ENCODE assay signal across 8 mouse cellular contexts in genomic region chr15:98977759-98978408, GRCm38 (mm10). TPM values are rescaled to one million over a fixed set of nuclear protein-coding genes. Genes with fewer than 3 reads are reported as not detected.
DNase-seq lines count a peak whose midpoint lies in the region; ATAC-seq lines count a peak whose summit lies in the region.
"Had no signal": no experiment of that assay in that cellular context is flagged by ENCODE, and none has a peak within 500 bp of the region (broad histone marks: within the 10 kb centered on the region; RNA-seq: fewer than 3 reads in every experiment).

No protein-coding gene starts in this region.

- no peaks in the 10 kb centered on the region for H3K27me3 ChIP-seq in embryonic facial prominence, embryonic 15.5 days
- no peaks in the 10 kb centered on the region for H3K27me3 ChIP-seq in heart, embryonic 16.5 days (ENCODE audit: control insufficient read depth, insufficient read depth, low read length)
- H3K27me3 ChIP-seq in midbrain, embryonic 16.5 days (ENCODE audit: control insufficient read depth, insufficient read depth, low read depth, low read length), result no peaks in the 10 kb centered on the region

- no peak overlapping the region for H3K9ac ChIP-seq in embryonic facial prominence, embryonic 15.5 days
- peak overlapping the region; percentile 58 for H3K9ac ChIP-seq in heart, embryonic 16.5 days (ENCODE audit: low read length)
- peak overlapping the region; percentile 58 for H3K9ac ChIP-seq in midbrain, embryonic 16.5 days (ENCODE audit: low read depth, low read length)

- peak overlapping the region; percentile 10; the same call in 1 of the 2 replicates for H3K4me3 ChIP-seq in embryonic facial prominence, embryonic 15.5 days (replicated peaks)
- no peak overlapping the region for H3K4me3 ChIP-seq in heart, embryonic 16.5 days (ENCODE audit: low read length)
- H3K4me3 ChIP-seq in midbrain, embryonic 16.5 days (ENCODE audit: low read depth, low read length), result peak overlapping the region; percentile 11
- H3K4me3 ChIP-seq: megakaryocyte, embryonic 14.5 days had no signal

- no peaks in the 10 kb centered on the region for H3K9me3 ChIP-seq in embryonic facial prominence, embryonic 15.5 days (replicated peaks)
- no peaks in the 10 kb centered on the region for H3K9me3 ChIP-seq in heart, embryonic 16.5 days (replicated peaks; ENCODE audit: control insufficient read depth, low read length)
- no peaks in the 10 kb centered on the region for H3K9me3 ChIP-seq in midbrain, embryonic 16.5 days (replicated peaks; ENCODE audit: control insufficient read depth, low read length, poor library complexity, severe bottlenecking)
- H3K9me3 ChIP-seq: megakaryocyte, embryonic 14.5 days had no signal

- DNase-seq in urinary bladder, postnatal 14 days (ENCODE audit: low spot score), result peak; percentile 74
- DNase-seq in urinary bladder, adult 2 months (ENCODE audit: low spot score), result no peak
- peak; percentile 92 to 94 for DNase-seq in kidney, postnatal 25 days

- ATAC-seq in embryonic facial prominence, embryonic 15.5 days (ENCODE audit: insufficient number of reproducible peaks, low FRiP score, low TSS enrichment, low read depth), result peak; percentile 29; the same call in 1 of the 2 replicates
- ATAC-seq in heart, embryonic 16.5 days (replicated peaks; ENCODE audit: extremely low read depth, insufficient read depth, low FRiP score), result 0 out of 2 replicates have a peak, but pooled peaks have one; percentile 38
- ATAC-seq in midbrain, embryonic 16.5 days, result peak; percentile 68
- no peak for ATAC-seq in monocyte, adult 5-6 weeks (replicated peaks; ENCODE audit: insufficient number of reproducible peaks, low FRiP score, low TSS enrichment, poor library complexity, severe bottlenecking)

- peak overlapping the region; percentile 79 for H3K27ac ChIP-seq in embryonic facial prominence, embryonic 15.5 days (replicated peaks)
- H3K27ac ChIP-seq in heart, embryonic 16.5 days (ENCODE audit: low read length), result peak overlapping the region; percentile 81
- peak overlapping the region; percentile 91 for H3K27ac ChIP-seq in midbrain, embryonic 16.5 days (ENCODE audit: low read length)

- WGBS in embryonic facial prominence, embryonic 15.5 days, result 47% methylated on average over 14 of the region's 14 CpGs
- WGBS in heart, embryonic 16.5 days, result 57% methylated on average over 14 of the region's 14 CpGs
- 18% methylated on average over 14 of the region's 14 CpGs for WGBS in midbrain, embryonic 16.5 days

- peaks cover 26% of the 10 kb centered on the region for H3K4me1 ChIP-seq in embryonic facial prominence, embryonic 15.5 days
- peaks cover 16% of the 10 kb centered on the region for H3K4me1 ChIP-seq in heart, embryonic 16.5 days (ENCODE audit: control insufficient read depth, insufficient read depth, low read length)
- H3K4me1 ChIP-seq in midbrain, embryonic 16.5 days (ENCODE audit: control insufficient read depth, insufficient read depth, low read length), result peaks cover 54% of the 10 kb centered on the region

- peak overlapping the region; percentile 19; the same call in 1 of the 2 replicates for H3K4me2 ChIP-seq in embryonic facial prominence, embryonic 15.5 days (replicated peaks)
- H3K4me2 ChIP-seq in heart, embryonic 16.5 days (ENCODE audit: low read depth, low read length), result peak overlapping the region; percentile 37
- peak overlapping the region; percentile 53 for H3K4me2 ChIP-seq in midbrain, embryonic 16.5 days (ENCODE audit: low read length)

- no peaks in the 10 kb centered on the region for H3K36me3 ChIP-seq in embryonic facial prominence, embryonic 15.5 days
- no peaks in the 10 kb centered on the region for H3K36me3 ChIP-seq in heart, embryonic 16.5 days (ENCODE audit: control insufficient read depth, insufficient read depth)
- H3K36me3 ChIP-seq in midbrain, embryonic 16.5 days (ENCODE audit: control insufficient read depth, insufficient read depth, low read length), result no peaks in the 10 kb centered on the region

RNA-seq across cellular contexts. Expression of gene Tuba1a, which starts 24.4 kb away (rescaled TPM):
- 279 and 332 TPM in 2 replicates for polyA plus RNA-seq in urinary bladder, adult 2 months (2012; rRNA removed)
- polyA plus RNA-seq in embryonic facial prominence, embryonic 15.5 days (2015; fragmentation: Nextera tagmentation; extraction: Ambion mirVana), result 1,473 and 1,543 TPM in 2 replicates
- 727 and 789 TPM in 2 replicates for polyA plus RNA-seq in heart, embryonic 16.5 days (2015; fragmentation: Nextera tagmentation; extraction: Ambion mirVana)
- 17,735 and 17,910 TPM in 2 replicates for polyA plus RNA-seq in midbrain, embryonic 16.5 days (2015; fragmentation: Nextera tagmentation; extraction: Ambion mirVana)
- 79.8 to 96.7 TPM (median 88.2 TPM) in 3 replicates for total RNA-seq in monocyte, adult 5-6 weeks (2017)

RNA-seq across cellular contexts. Expression of gene Gm49450, which starts 24.5 kb away (rescaled TPM):
- polyA plus RNA-seq in urinary bladder, adult 2 months (2012; rRNA removed), result 0.30 and 0.38 TPM in 2 replicates
- polyA plus RNA-seq in embryonic facial prominence, embryonic 15.5 days (2015; fragmentation: Nextera tagmentation; extraction: Ambion mirVana), result not detected in 2 replicates
- polyA plus RNA-seq in heart, embryonic 16.5 days (2015; fragmentation: Nextera tagmentation; extraction: Ambion mirVana), result not detected in 2 replicates
- polyA plus RNA-seq in midbrain, embryonic 16.5 days (2015; fragmentation: Nextera tagmentation; extraction: Ambion mirVana), result not detected in 2 replicates
- total RNA-seq in monocyte, adult 5-6 weeks (2017), result 12.2 to 56.4 TPM in 2 of 3 replicates, not detected in the other

RNA-seq across cellular contexts. Expression of gene Tuba1b, which starts 43.5 kb away (rescaled TPM):
- polyA plus RNA-seq in urinary bladder, adult 2 months (2012; rRNA removed), result 677 and 758 TPM in 2 replicates
- polyA plus RNA-seq in embryonic facial prominence, embryonic 15.5 days (2015; fragmentation: Nextera tagmentation; extraction: Ambion mirVana), result 1,427 and 1,514 TPM in 2 replicates
- polyA plus RNA-seq in heart, embryonic 16.5 days (2015; fragmentation: Nextera tagmentation; extraction: Ambion mirVana), result 1,504 and 1,594 TPM in 2 replicates
- polyA plus RNA-seq in midbrain, embryonic 16.5 days (2015; fragmentation: Nextera tagmentation; extraction: Ambion mirVana), result 1,165 and 1,361 TPM in 2 replicates
- total RNA-seq in monocyte, adult 5-6 weeks (2017), result 86.5 to 154 TPM (median 137 TPM) in 3 replicates

RNA-seq across cellular contexts. Expression of gene Tuba1c, which starts 51.8 kb away (rescaled TPM):
- 94.8 and 129 TPM in 2 replicates for polyA plus RNA-seq in urinary bladder, adult 2 months (2012; rRNA removed)
- polyA plus RNA-seq in embryonic facial prominence, embryonic 15.5 days (2015; fragmentation: Nextera tagmentation; extraction: Ambion mirVana), result 131 and 134 TPM in 2 replicates
- 130 and 149 TPM in 2 replicates for polyA plus RNA-seq in heart, embryonic 16.5 days (2015; fragmentation: Nextera tagmentation; extraction: Ambion mirVana)
- polyA plus RNA-seq in midbrain, embryonic 16.5 days (2015; fragmentation: Nextera tagmentation; extraction: Ambion mirVana), result 11.6 and 12.5 TPM in 2 replicates
- 104 to 150 TPM (median 116 TPM) in 3 replicates for total RNA-seq in monocyte, adult 5-6 weeks (2017)

RNA-seq across cellular contexts. Expression of gene Lmbr1l, which starts 59.9 kb away (rescaled TPM):
- 32.8 and 43.4 TPM in 2 replicates for polyA plus RNA-seq in urinary bladder, adult 2 months (2012; rRNA removed)
- polyA plus RNA-seq in embryonic facial prominence, embryonic 15.5 days (2015; fragmentation: Nextera tagmentation; extraction: Ambion mirVana), result 21.7 and 22.0 TPM in 2 replicates
- polyA plus RNA-seq in heart, embryonic 16.5 days (2015; fragmentation: Nextera tagmentation; extraction: Ambion mirVana), result 13.3 and 13.9 TPM in 2 replicates
- polyA plus RNA-seq in midbrain, embryonic 16.5 days (2015; fragmentation: Nextera tagmentation; extraction: Ambion mirVana), result 27.9 and 33.5 TPM in 2 replicates
- 54.7 to 97.4 TPM (median 92.2 TPM) in 3 replicates for total RNA-seq in monocyte, adult 5-6 weeks (2017)

Comparison
In these comparisons a context has a peak if more than half of its experiments do, and no peak if none do; other contexts are left out.
1. RNA of gene Tuba1a, which starts 24.4 kb away (polyA plus RNA-seq): 17,735 to 17,910 TPM in midbrain, embryonic 16.5 days; 1,473 to 1,543 TPM in embryonic facial prominence, embryonic 15.5 days, 727 to 789 TPM in heart, embryonic 16.5 days and 279 to 332 TPM in urinary bladder, adult 2 months; every median in the first group is over 10 times any median in the second.
2. Peak in every context shown above with its lines, with median percentiles within 50 percentile points of each other: H3K27ac ChIP-seq and H3K4me2 ChIP-seq.